Mouse (Mus musculus): ENCODE measurements around the gene Smc1b. TPM values are rescaled to one million over a fixed set of nuclear protein-coding genes. Genes with fewer than 3 reads are reported as not detected.
A peak's percentile ranks its signal among the peaks of the same experiment; 100 is the strongest.

The Smc1b gene
- polyA plus RNA-seq, 1 experiment, result 0.08 TPM

- H3K27me3 ChIP-seq (ENCODE audit: control insufficient read depth, insufficient read depth, low read length), result no peaks in the 10 kb centered on the region
- no peak overlapping the region for H3K27ac ChIP-seq (ENCODE audit: insufficient read depth, low read length)
- 94% methylated on average over 3 of the region's 3 CpGs for WGBS
- no peaks in the 10 kb centered on the region for H3K36me3 ChIP-seq (ENCODE audit: control insufficient read depth, insufficient read depth, low read length)
- no peak for TF ChIP-seq POLR2A (IDR thresholded peaks at IDR 0.05; ENCODE audit: low read depth, low read length)
- TF ChIP-seq CTCF (IDR thresholded peaks at IDR 0.05; ENCODE audit: extremely low read depth, insufficient read depth, insufficient read length, insufficient replicate concordance), result no peak
- H3K4me3 ChIP-seq (ENCODE audit: extremely low read depth, insufficient read depth, insufficient read length), result no peak overlapping the region
- H3K4me1 ChIP-seq (ENCODE audit: control insufficient read depth, insufficient read depth, insufficient read length), result no peaks in the 10 kb centered on the region
- no peak for DNase-seq (ENCODE audit: low read depth in 1 of 2, low spot score in 2 of 2)
These were observed 22.3 kb upstream of the Smc1b start for GRCm38 (mm10) chr15:85154091-85154490.

- Histone ChIP-seq H3K36me3 (ENCODE audit: control insufficient read depth, insufficient read depth, low read length) (no peaks in the 10 kb centered on the region), H3K4me3 (ENCODE audit: extremely low read depth, insufficient read depth, insufficient read length) (no peak overlapping the region), H3K27ac (ENCODE audit: insufficient read depth, low read length) (no peak overlapping the region), H3K4me1 (ENCODE audit: control insufficient read depth, insufficient read depth, insufficient read length) (no peaks in the 10 kb centered on the region), H3K27me3 (ENCODE audit: control insufficient read depth, insufficient read depth, low read length) (no peaks in the 10 kb centered on the region)
- 78% methylated on average over 3 of the region's 3 CpGs for WGBS
- TF ChIP-seq POLR2A (IDR thresholded peaks at IDR 0.05; ENCODE audit: low read depth, low read length), result no peak
- no peak for TF ChIP-seq CTCF (IDR thresholded peaks at IDR 0.05; ENCODE audit: extremely low read depth, insufficient read depth, insufficient read length, insufficient replicate concordance)
- no peak for DNase-seq (ENCODE audit: low read depth in 1 of 2, low spot score in 2 of 2)
These were observed 20.8 kb upstream of the Smc1b start for GRCm38 (mm10) chr15:85152577-85152976.

GRCm38 (mm10) chr15:85151433-85151918 lies 19.7 kb upstream of the Smc1b start:
- DNase-seq (ENCODE audit: low read depth in 1 of 2, low spot score in 2 of 2), result peak; percentile 1 to 27
- no peaks in the 10 kb centered on the region for H3K36me3 ChIP-seq (ENCODE audit: control insufficient read depth, insufficient read depth, low read length)
- H3K27me3 ChIP-seq (ENCODE audit: control insufficient read depth, insufficient read depth, low read length), result no peaks in the 10 kb centered on the region
- no peak overlapping the region for H3K27ac ChIP-seq (ENCODE audit: insufficient read depth, low read length)
- TF ChIP-seq CTCF (IDR thresholded peaks at IDR 0.05; ENCODE audit: extremely low read depth, insufficient read depth, insufficient read length, insufficient replicate concordance) (peak; percentile 85), POLR2A (IDR thresholded peaks at IDR 0.05; ENCODE audit: low read depth, low read length) (no peak)
- WGBS, result 36% methylated on average over 13 of the region's 13 CpGs
- H3K4me3 ChIP-seq (ENCODE audit: extremely low read depth, insufficient read depth, insufficient read length), result no peak overlapping the region
- no peaks in the 10 kb centered on the region for H3K4me1 ChIP-seq (ENCODE audit: control insufficient read depth, insufficient read depth, insufficient read length)

GRCm38 (mm10) chr15:85144249-85144648 lies 12.5 kb upstream of the Smc1b start:
- Histone ChIP-seq H3K4me1 (ENCODE audit: control insufficient read depth, insufficient read depth, insufficient read length) (no peaks in the 10 kb centered on the region), H3K4me3 (ENCODE audit: extremely low read depth, insufficient read depth, insufficient read length) (no peak overlapping the region), H3K36me3 (ENCODE audit: control insufficient read depth, insufficient read depth, low read length) (no peaks in the 10 kb centered on the region), H3K27me3 (ENCODE audit: control insufficient read depth, insufficient read depth, low read length) (no peaks in the 10 kb centered on the region), H3K27ac (ENCODE audit: insufficient read depth, low read length) (no peak overlapping the region)
- DNase-seq (ENCODE audit: low read depth in 1 of 2, low spot score in 2 of 2), result no peak
- TF ChIP-seq CTCF (IDR thresholded peaks at IDR 0.05; ENCODE audit: extremely low read depth, insufficient read depth, insufficient read length, insufficient replicate concordance), result no peak
- TF ChIP-seq POLR2A (IDR thresholded peaks at IDR 0.05; ENCODE audit: low read depth, low read length), result no peak
- WGBS, result 88% methylated on average over 5 of the region's 5 CpGs

GRCm38 (mm10) chr15:85143747-85144146 lies 12.0 kb upstream of the Smc1b start:
- H3K36me3 ChIP-seq (ENCODE audit: control insufficient read depth, insufficient read depth, low read length), result no peaks in the 10 kb centered on the region
- no peaks in the 10 kb centered on the region for H3K4me1 ChIP-seq (ENCODE audit: control insufficient read depth, insufficient read depth, insufficient read length)
- 95% methylated on average over 1 of the region's 1 CpGs for WGBS
- DNase-seq (ENCODE audit: low read depth in 1 of 2, low spot score in 2 of 2), result no peak
- TF ChIP-seq POLR2A (IDR thresholded peaks at IDR 0.05; ENCODE audit: low read depth, low read length), result no peak
- no peak for TF ChIP-seq CTCF (IDR thresholded peaks at IDR 0.05; ENCODE audit: extremely low read depth, insufficient read depth, insufficient read length, insufficient replicate concordance)
- no peaks in the 10 kb centered on the region for H3K27me3 ChIP-seq (ENCODE audit: control insufficient read depth, insufficient read depth, low read length)
- no peak overlapping the region for H3K27ac ChIP-seq (ENCODE audit: insufficient read depth, low read length)
- no peak overlapping the region for H3K4me3 ChIP-seq (ENCODE audit: extremely low read depth, insufficient read depth, insufficient read length)

- Histone ChIP-seq H3K4me1 (ENCODE audit: control insufficient read depth, insufficient read depth, insufficient read length) (no peaks in the 10 kb centered on the region), H3K27me3 (ENCODE audit: control insufficient read depth, insufficient read depth, low read length) (no peaks in the 10 kb centered on the region), H3K27ac (ENCODE audit: insufficient read depth, low read length) (no peak overlapping the region), H3K36me3 (ENCODE audit: control insufficient read depth, insufficient read depth, low read length) (no peaks in the 10 kb centered on the region), H3K4me3 (ENCODE audit: extremely low read depth, insufficient read depth, insufficient read length) (no peak overlapping the region)
- 92% methylated on average over 11 of the region's 11 CpGs for WGBS
- no peak for DNase-seq (ENCODE audit: low read depth in 1 of 2, low spot score in 2 of 2)
- TF ChIP-seq POLR2A (IDR thresholded peaks at IDR 0.05; ENCODE audit: low read depth, low read length), result no peak
- TF ChIP-seq CTCF (IDR thresholded peaks at IDR 0.05; ENCODE audit: extremely low read depth, insufficient read depth, insufficient read length, insufficient replicate concordance), result no peak
These were observed 11.4 kb upstream of the Smc1b start for GRCm38 (mm10) chr15:85143161-85143560.

- H3K4me3 ChIP-seq (ENCODE audit: extremely low read depth, insufficient read depth, insufficient read length), result no peak overlapping the region
- H3K27ac ChIP-seq (ENCODE audit: insufficient read depth, low read length), result no peak overlapping the region
- no peaks in the 10 kb centered on the region for H3K27me3 ChIP-seq (ENCODE audit: control insufficient read depth, insufficient read depth, low read length)
- H3K4me1 ChIP-seq (ENCODE audit: control insufficient read depth, insufficient read depth, insufficient read length), result no peaks in the 10 kb centered on the region
- H3K36me3 ChIP-seq (ENCODE audit: control insufficient read depth, insufficient read depth, low read length), result no peaks in the 10 kb centered on the region
- DNase-seq (ENCODE audit: low read depth in 1 of 2, low spot score in 2 of 2), result no peak
- TF ChIP-seq POLR2A (IDR thresholded peaks at IDR 0.05; ENCODE audit: low read depth, low read length) (no peak), CTCF (IDR thresholded peaks at IDR 0.05; ENCODE audit: extremely low read depth, insufficient read depth, insufficient read length, insufficient replicate concordance) (no peak)
- WGBS, result 76% methylated on average over 2 of the region's 2 CpGs
These were observed 10.7 kb upstream of the Smc1b start for GRCm38 (mm10) chr15:85142441-85142840.
